Mouse (Mus musculus) neural tube, embryonic 11.5 days (tissue): ENCODE data around the gene Gm49387. TPM values are rescaled to one million over a fixed set of nuclear protein-coding genes. Genes with fewer than 3 reads are reported as not detected.
"Not testable (repeated sequence)": the region's sequence is repeated elsewhere in the genome, so short reads cannot be mapped to it uniquely, and the experiment has no call there.

Experiments used
- ATAC-seq: fragments of 200-750 bp; cut with Nextera tagmentation; 2 replicates; pipeline ENCODE4 v1.8.0; 2017; ENCODE audit warnings: moderate number of reproducible peaks, mild to moderate bottlenecking, moderate TSS enrichment, moderate library complexity; ENCODE audit not compliant: insufficient read depth, low FRiP score, low TSS enrichment
- DNase-seq: peaks from one replicate; pipeline ENCODE4 v3.0.0-alpha.2; 2015; ENCODE audit warnings: low spot score
- H3K27ac ChIP-seq: fragments of 300-500 bp; sonication (generic); 2 replicates; pipeline ENCODE4 v1.5.1; 2014; ENCODE audit warnings: low read depth, mild to moderate bottlenecking, low read length
- H3K27me3 ChIP-seq: fragments of 300-500 bp; sonication (generic); 2 replicates; pipeline ENCODE4 v1.6.1; 2014; ENCODE audit warnings: mild to moderate bottlenecking, low read length, mixed read lengths; ENCODE audit not compliant: control insufficient read depth, insufficient read depth
- H3K36me3 ChIP-seq: fragments of 300-500 bp; sonication (generic); 2 replicates; pipeline ENCODE4 v1.6.1; 2014; ENCODE audit warnings: mild to moderate bottlenecking, low read length, moderate library complexity, mixed read lengths; ENCODE audit not compliant: control insufficient read depth, insufficient read depth
- H3K4me1 ChIP-seq: fragments of 300-500 bp; sonication (generic); 2 replicates; pipeline ENCODE4 v1.6.1; 2014; ENCODE audit warnings: low read length, mixed read lengths; ENCODE audit not compliant: control insufficient read depth, insufficient read depth
- H3K4me2 ChIP-seq: fragments of 300-500 bp; sonication (generic); 2 replicates; pipeline ENCODE4 v1.6.1; 2014; ENCODE audit warnings: low read depth, mild to moderate bottlenecking, moderate library complexity
- H3K4me3 ChIP-seq: fragments of 300-500 bp; sonication (generic); 2 replicates; pipeline ENCODE4 v1.5.1; 2014; ENCODE audit warnings: low read depth, low read length
- H3K9ac ChIP-seq: fragments of 300-500 bp; sonication (generic); 2 replicates; pipeline ENCODE4 v1.6.1; 2014; ENCODE audit warnings: mild to moderate bottlenecking, low read length
- H3K9me3 ChIP-seq: fragments of 300-500 bp; sonication (generic); 2 replicates; pipeline ENCODE4 v1.6.1; 2016; ENCODE audit warnings: low read length; ENCODE audit not compliant: control insufficient read depth
- WGBS: fragments of 180-500 bp; shearing (Covaris S2); extraction: QIAGEN DNeasy Blood & Tissue Kit; methylation state at CpG from one replicate; pipeline ENCODE4 v1.1.7; 2014; 5-methylcytosine and 5-hydroxymethylcytosine counted together
- polyA plus RNA-seq: library from polyadenylated mRNA; unstranded; fragments of >200 nt; fragmentation: Nextera tagmentation; extraction: Ambion mirVana; gene quantifications from 2 replicates; pipeline ENCODE4 v1.2.1, GENCODE M21; 2014

Gene Gm49387
- polyA plus RNA-seq, 1 experiment from 2014 or later, result not detected

GRCm38 (mm10) chr14:31620591-31621223 is 20.0 kb downstream of the Gm49387 start:
- no peaks in the 10 kb centered on the region for H3K4me1 ChIP-seq
- H3K27ac ChIP-seq, result no peak overlapping the region
- H3K4me3 ChIP-seq, result no peak overlapping the region
- no peaks in the 10 kb centered on the region for H3K9me3 ChIP-seq
- H3K4me2 ChIP-seq, result no peak overlapping the region
- no peaks in the 10 kb centered on the region for H3K36me3 ChIP-seq
- 87% methylated on average over 9 of the region's 9 CpGs for WGBS
- no peak for DNase-seq
- H3K27me3 ChIP-seq, result no peaks in the 10 kb centered on the region
- ATAC-seq, result no peak
- no peak overlapping the region for H3K9ac ChIP-seq

- Histone ChIP-seq H3K9ac (no peak overlapping the region), H3K36me3 (no peaks in the 10 kb centered on the region), H3K27ac (no peak overlapping the region), H3K27me3 (no peaks in the 10 kb centered on the region), H3K4me1 (no peaks in the 10 kb centered on the region), H3K4me3 (no peak overlapping the region), H3K4me2 (no peak overlapping the region), H3K9me3 (no peaks in the 10 kb centered on the region)
- no peak for ATAC-seq
- WGBS, result 90% methylated on average over 3 of the region's 3 CpGs
- no peak for DNase-seq
Measured at GRCm38 (mm10) chr14:31617997-31618396, 22.7 kb downstream of the Gm49387 start.

- no peak overlapping the region for H3K27ac ChIP-seq
- H3K9me3 ChIP-seq, result no peaks in the 10 kb centered on the region
- ATAC-seq, result no peak
- no peaks in the 10 kb centered on the region for H3K4me1 ChIP-seq
- no peak overlapping the region for H3K4me2 ChIP-seq
- 87% methylated on average over 9 of the region's 9 CpGs for WGBS
- no peak for DNase-seq
- H3K9ac ChIP-seq, result no peak overlapping the region
- H3K36me3 ChIP-seq, result no peaks in the 10 kb centered on the region
- H3K27me3 ChIP-seq, result no peaks in the 10 kb centered on the region
- H3K4me3 ChIP-seq, result no peak overlapping the region
Measured at GRCm38 (mm10) chr14:31617204-31617603, 23.5 kb downstream of the Gm49387 start.

- no peaks in the 10 kb centered on the region for H3K27me3 ChIP-seq
- H3K9me3 ChIP-seq, result no peaks in the 10 kb centered on the region
- H3K4me3 ChIP-seq, result no peak overlapping the region
- 90% methylated on average over 5 of the region's 5 CpGs for WGBS
- H3K4me1 ChIP-seq, result no peaks in the 10 kb centered on the region
- ATAC-seq (no peak), DNase-seq (no peak)
- no peak overlapping the region for H3K27ac ChIP-seq
- H3K9ac ChIP-seq, result no peak overlapping the region
- no peak overlapping the region for H3K4me2 ChIP-seq
- no peaks in the 10 kb centered on the region for H3K36me3 ChIP-seq
Measured at GRCm38 (mm10) chr14:31613671-31614070, 27.0 kb downstream of the Gm49387 start.

- no peak for DNase-seq
- ATAC-seq, result no peak
Measured at GRCm38 (mm10) chr14:31611986-31612385, 28.7 kb downstream of the Gm49387 start.

GRCm38 (mm10) chr14:31605514-31605913 is 35.2 kb downstream of the Gm49387 start:
- Histone ChIP-seq H3K4me3 (no peak overlapping the region), H3K27me3 (no peaks in the 10 kb centered on the region), H3K9me3 (no peaks in the 10 kb centered on the region), H3K27ac (no peak overlapping the region), H3K9ac (no peak overlapping the region), H3K36me3 (no peaks in the 10 kb centered on the region), H3K4me1 (no peaks in the 10 kb centered on the region), H3K4me2 (no peak overlapping the region)
- 53% methylated on average over 6 of the region's 6 CpGs for whole genome bisulfite sequencing
- DNase-seq, result no peak
- no peak for ATAC-seq

More at GRCm38 (mm10) chr14:31611986-31612385, 28.7 kb downstream of the Gm49387 start:
- no peak overlapping the region for H3K27ac ChIP-seq
- H3K4me1 ChIP-seq, result no peaks in the 10 kb centered on the region
- H3K27me3 ChIP-seq, result no peaks in the 10 kb centered on the region
- no peaks in the 10 kb centered on the region for H3K9me3 ChIP-seq
- H3K36me3 ChIP-seq, result no peaks in the 10 kb centered on the region
- H3K4me3 ChIP-seq, result no peak overlapping the region
- WGBS, result 64% methylated on average over 4 of the region's 4 CpGs
- H3K4me2 ChIP-seq, result no peak overlapping the region
- H3K9ac ChIP-seq, result no peak overlapping the region

- 87% methylated on average over 5 of the region's 5 CpGs for WGBS
- Histone ChIP-seq H3K4me3 (no peak overlapping the region), H3K9me3 (no peaks in the 10 kb centered on the region), H3K4me2 (no peak overlapping the region), H3K9ac (no peak overlapping the region), H3K36me3 (no peaks in the 10 kb centered on the region), H3K27ac (no peak overlapping the region), H3K4me1 (no peaks in the 10 kb centered on the region), H3K27me3 (no peaks in the 10 kb centered on the region)
- DNase-seq, result no peak
- no peak for ATAC-seq
Measured at GRCm38 (mm10) chr14:31604916-31605315, 35.8 kb downstream of the Gm49387 start.

GRCm38 (mm10) chr14:31602616-31602979 is 38.1 kb downstream of the Gm49387 start:
- ATAC-seq, H3K36me3 ChIP-seq, H3K27me3 ChIP-seq, H3K9ac ChIP-seq, H3K27ac ChIP-seq, DNase-seq, H3K9me3 ChIP-seq, H3K4me2 ChIP-seq, H3K4me1 ChIP-seq, H3K4me3 ChIP-seq: not testable (repeated sequence)
- 90% methylated on average over 6 of the region's 6 CpGs for WGBS

GRCm38 (mm10) chr14:31601908-31602615 is 38.6 kb downstream of the Gm49387 start:
- no peak overlapping the region for H3K27ac ChIP-seq
- no peaks in the 10 kb centered on the region for H3K9me3 ChIP-seq
- H3K4me2 ChIP-seq, result no peak overlapping the region
- H3K4me3 ChIP-seq, result no peak overlapping the region
- H3K27me3 ChIP-seq, result no peaks in the 10 kb centered on the region
- no peak overlapping the region for H3K9ac ChIP-seq
- ATAC-seq (no peak), DNase-seq (no peak)
- H3K4me1 ChIP-seq, result no peaks in the 10 kb centered on the region
- 94% methylated on average over 14 of the region's 14 CpGs for WGBS
- no peaks in the 10 kb centered on the region for H3K36me3 ChIP-seq
